In the genomic region with DNA sequence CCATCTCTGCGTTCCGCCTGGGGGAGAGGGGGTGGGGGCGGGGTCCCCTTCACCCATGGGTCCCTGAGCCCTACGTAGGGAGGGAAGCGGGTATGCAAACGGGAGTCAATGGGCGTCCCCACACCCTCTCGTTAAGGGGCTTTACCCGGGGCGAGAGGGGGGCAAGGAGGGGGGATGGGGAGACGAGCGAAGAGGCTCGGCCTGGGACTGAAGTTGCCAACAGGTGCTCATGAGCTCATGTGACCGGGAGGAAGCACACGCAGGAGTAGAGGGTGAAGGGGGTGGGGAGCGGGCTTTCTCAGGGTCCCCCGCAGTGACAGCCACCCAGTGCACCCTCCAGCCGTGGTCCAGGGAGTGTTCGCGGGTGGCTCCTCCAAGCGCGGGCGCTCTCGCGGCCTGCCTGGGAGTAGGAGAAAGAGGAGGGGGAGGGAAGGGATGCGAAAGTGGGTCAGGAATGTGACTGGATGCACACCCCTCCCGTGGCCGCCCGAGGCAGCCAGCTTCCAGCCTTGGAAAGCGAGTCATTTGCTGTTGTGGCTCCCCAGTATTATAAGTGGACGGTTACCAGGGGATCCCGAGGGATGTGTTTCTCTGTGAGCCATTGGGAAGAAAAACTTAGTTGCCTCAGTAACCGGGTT, we compare ENCODE assay signal across 8 mouse cellular contexts. TPM values are rescaled to one million over a fixed set of nuclear protein-coding genes. Genes with fewer than 3 reads are reported as not detected.
DNase-seq lines count a peak whose midpoint lies in the region; ATAC-seq and TF ChIP-seq lines count a peak whose summit lies in the region.

No protein-coding gene starts in this region.

- peak overlapping the region; percentile 62 for H3K27ac ChIP-seq in bone marrow, adult 2 months (ENCODE audit: control insufficient read depth, insufficient read depth, low read depth, low read length, poor library complexity)
- no peak overlapping the region for H3K27ac ChIP-seq in forebrain, embryonic 12.5 days
- H3K27ac ChIP-seq in lung, embryonic 14.5 days (ENCODE audit: low read depth) = peak overlapping the region; percentile 10
- H3K27ac ChIP-seq in neural tube, embryonic 14.5 days (ENCODE audit: low read depth, low read length) = no peak overlapping the region

- DNase-seq in heart, postnatal 10 days = peak; percentile 48 to 64
- peak; percentile 55 to 73 for DNase-seq in kidney, postnatal 4 days
- DNase-seq in lung, embryonic 14.5 days = peak; percentile 45
- peak; percentile 85 for DNase-seq in thymus, postnatal 14 days

- no peaks in the 10 kb centered on the region for H3K9me3 ChIP-seq in forebrain, embryonic 12.5 days
- H3K9me3 ChIP-seq in lung, embryonic 14.5 days (ENCODE audit: low read depth, low read length) = no peaks in the 10 kb centered on the region
- H3K9me3 ChIP-seq in neural tube, embryonic 14.5 days (ENCODE audit: control insufficient read depth, low read length) = no peaks in the 10 kb centered on the region

- peaks cover 2% of the 10 kb centered on the region; the same call in 1 of the 2 replicates for H3K4me1 ChIP-seq in bone marrow, adult 2 months (ENCODE audit: control insufficient read depth, insufficient read depth, low read length)
- H3K4me1 ChIP-seq in forebrain, embryonic 12.5 days = peaks cover 20% of the 10 kb centered on the region
- H3K4me1 ChIP-seq in lung, embryonic 14.5 days (ENCODE audit: insufficient read depth) = peaks cover 6% of the 10 kb centered on the region
- peaks cover 12% of the 10 kb centered on the region for H3K4me1 ChIP-seq in neural tube, embryonic 14.5 days (ENCODE audit: control insufficient read depth, insufficient read depth, low read length)

- H3K36me3 ChIP-seq in forebrain, embryonic 12.5 days (replicated peaks) = no peaks in the 10 kb centered on the region
- no peaks in the 10 kb centered on the region for H3K36me3 ChIP-seq in lung, embryonic 14.5 days (ENCODE audit: insufficient read depth)
- no peaks in the 10 kb centered on the region for H3K36me3 ChIP-seq in neural tube, embryonic 14.5 days (ENCODE audit: control insufficient read depth, insufficient read depth, low read length)

- H3K27me3 ChIP-seq in forebrain, embryonic 12.5 days = peaks cover 67% of the 10 kb centered on the region
- H3K27me3 ChIP-seq in lung, embryonic 14.5 days (ENCODE audit: insufficient read depth, low read length) = no peaks in the 10 kb centered on the region
- peaks cover 14% of the 10 kb centered on the region for H3K27me3 ChIP-seq in neural tube, embryonic 14.5 days (ENCODE audit: control insufficient read depth, insufficient read depth, low read length)

- peak overlapping the region; percentile 84 for H3K4me3 ChIP-seq in bone marrow, adult 2 months (replicated peaks; ENCODE audit: control insufficient read depth, low read depth, low read length)
- H3K4me3 ChIP-seq in forebrain, embryonic 12.5 days (replicated peaks) = peak overlapping the region; percentile 56
- peak overlapping the region; percentile 58 for H3K4me3 ChIP-seq in lung, embryonic 14.5 days (ENCODE audit: low read depth, low read length)
- peak overlapping the region; percentile 46 for H3K4me3 ChIP-seq in neural tube, embryonic 14.5 days (ENCODE audit: low read depth, low read length)

- peak overlapping the region; percentile 59 for H3K9ac ChIP-seq in forebrain, embryonic 12.5 days
- H3K9ac ChIP-seq in lung, embryonic 14.5 days = peak overlapping the region; percentile 64
- peak overlapping the region; percentile 39; the same call in 1 of the 2 replicates for H3K9ac ChIP-seq in neural tube, embryonic 14.5 days (replicated peaks; ENCODE audit: low read depth, low read length)

- WGBS in bone marrow, adult 2 months = 1% methylated on average over 33 of the region's 33 CpGs
- under 1% methylated on average over 33 of the region's 33 CpGs for WGBS in forebrain, embryonic 12.5 days
- WGBS in lung, embryonic 14.5 days = under 1% methylated on average over 33 of the region's 33 CpGs
- WGBS in neural tube, embryonic 14.5 days = under 1% methylated on average over 33 of the region's 33 CpGs

- intact Hi-C loops in heart, postnatal 10 days (cut with DNase I) = no loop called here

- no peak for TF ChIP-seq CTCF in bone marrow, adult 2 months (IDR thresholded peaks at IDR 0.05; ENCODE audit: control insufficient read depth, insufficient read depth, low read length)
- TF ChIP-seq CTCF in lung, embryonic 14.5 days (IDR thresholded peaks at IDR 0.05; ENCODE audit: low read depth) = no peak

- peak; percentile 26; the same call in 1 of the 2 replicates for TF ChIP-seq POLR2A in bone marrow, adult 2 months (IDR thresholded peaks at IDR 0.05; ENCODE audit: borderline replicate concordance, control insufficient read depth, low read depth, low read length)

- peak overlapping the region; percentile 100 for H3K4me2 ChIP-seq in forebrain, embryonic 12.5 days
- peak overlapping the region; percentile 100 for H3K4me2 ChIP-seq in lung, embryonic 14.5 days
- peak overlapping the region; percentile 100 for H3K4me2 ChIP-seq in neural tube, embryonic 14.5 days (ENCODE audit: low read depth, low read length)

- ATAC-seq in CD4-positive, CD25-positive, alpha-beta regulatory T cell, adult 4 months = peak; percentile 29
- ATAC-seq in forebrain, embryonic 12.5 days (ENCODE audit: low FRiP score) = peak; percentile 64
- peak; percentile 70 for ATAC-seq in lung, embryonic 14.5 days (ENCODE audit: insufficient read depth)
- peak; percentile 69 for ATAC-seq in neural tube, embryonic 14.5 days (ENCODE audit: low read depth)

RNA-seq across cellular contexts. Expression of gene Rreb1, which starts 0.5 kb away (rescaled TPM):
- 1 to 10 TPM; 6.7 to 7.9 TPM for polyA plus RNA-seq in CD4-positive, CD25-positive, alpha-beta regulatory T cell, adult 4 months (2017; shearing (Covaris generic))
- 7.5 and 17.7 TPM in 2 replicates for polyA plus RNA-seq in bone marrow, adult 2 months (2011; ENCODE audit: insufficient read depth, insufficient read length, low replicate concordance, missing spikeins)
- polyA plus RNA-seq in forebrain, embryonic 12.5 days (2016; fragmentation: Nextera tagmentation; extraction: Ambion mirVana) = 4.1 and 5.3 TPM in 2 replicates
- total RNA-seq in heart, postnatal 10 days (2021) = 10 to 100 TPM; 46.7 to 61.8 TPM
- polyA plus RNA-seq in lung, embryonic 14.5 days (2014; fragmentation: Nextera tagmentation; extraction: Ambion mirVana) = 22.5 and 23.8 TPM in 2 replicates
- 2.9 and 3.0 TPM in 2 replicates for polyA plus RNA-seq in neural tube, embryonic 14.5 days (2014; fragmentation: Nextera tagmentation; extraction: Ambion mirVana)

Comparison
In these comparisons a context has a peak if more than half of its experiments do, and no peak if none do; other contexts are left out.
1. H3K27ac ChIP-seq: peak in bone marrow, adult 2 months (single experiment) and lung, embryonic 14.5 days (single experiment); none in forebrain, embryonic 12.5 days (single experiment) and neural tube, embryonic 14.5 days (single experiment).
2. Peak in every context shown above with its lines, with median percentiles within 50 percentile points of each other: ATAC-seq, H3K4me3 ChIP-seq, H3K4me2 ChIP-seq, H3K9ac ChIP-seq and DNase-seq.